Mouse (Mus musculus) myocyte (in vitro differentiated cells): ENCODE data around the gene Klk7. TPM values are rescaled to one million over a fixed set of nuclear protein-coding genes. Genes with fewer than 3 reads are reported as not detected.

Experiments used
- H3K27me3 ChIP-seq: one replicate; pipeline ENCODE4 v1.6.1; 2011; ENCODE audit not compliant: control insufficient read depth, insufficient read depth, insufficient read length
- H3K36me3 ChIP-seq: one replicate; pipeline ENCODE4 v1.6.1; 2011; ENCODE audit not compliant: control insufficient read depth, insufficient read depth
- H3K4me2 ChIP-seq: one replicate; pipeline ENCODE4 v1.6.1; 2011; ENCODE audit warnings: low read depth, control low read depth
- H3K4me3 ChIP-seq: one replicate; pipeline ENCODE4 v1.5.1; 2011; ENCODE audit warnings: mild to moderate bottlenecking, control low read depth, moderate library complexity
- H3K79me2 ChIP-seq: one replicate; pipeline ENCODE4 v1.6.1; 2011; ENCODE audit not compliant: control insufficient read depth, insufficient read depth
- H3ac ChIP-seq: one replicate; pipeline ENCODE4 v1.6.1; 2011; ENCODE audit not compliant: control insufficient read depth, insufficient read length
- CEBPB ChIP-seq: IDR thresholded peaks from 2 replicates; pipeline ENCODE4 v1.6.1; 2011; ENCODE audit warnings: mild to moderate bottlenecking, moderate library complexity; ENCODE audit not compliant: poor library complexity, insufficient read depth, severe bottlenecking
- E2F4 ChIP-seq: IDR thresholded peaks from one replicate; pipeline ENCODE4 v1.6.1; 2011; ENCODE audit warnings: mild to moderate bottlenecking, control low read depth, moderate library complexity; ENCODE audit not compliant: insufficient read depth
- MAX ChIP-seq: IDR thresholded peaks from one replicate; pipeline ENCODE4 v1.6.1; 2011; ENCODE audit warnings: low read depth, mild to moderate bottlenecking, control low read depth
- MYOD1 ChIP-seq, 3 experiments: IDR thresholded peaks; one replicate each; pipeline ENCODE4 v1.6.1; 2011; ENCODE audit warnings: control low read depth in 2 of 3, low read depth in 2 of 3, mild to moderate bottlenecking in 2 of 3, moderate library complexity in 1 of 3; ENCODE audit not compliant: insufficient read length in 2 of 3, control insufficient read depth in 1 of 3
- MYOG ChIP-seq, 3 experiments: IDR thresholded peaks; one replicate each; pipeline ENCODE4 v1.6.1; 2011; ENCODE audit warnings: control low read depth in 2 of 3, low read depth in 2 of 3, mild to moderate bottlenecking in 2 of 3; ENCODE audit not compliant: insufficient read length in 2 of 3, control insufficient read depth in 1 of 3, insufficient read depth in 1 of 3
- POLR2A ChIP-seq: IDR thresholded peaks from one replicate; pipeline ENCODE4 v1.6.1; 2011; ENCODE audit warnings: low read depth, mild to moderate bottlenecking, control low read depth, moderate library complexity; ENCODE audit not compliant: insufficient read length
- POLR2AphosphoS2 ChIP-seq: IDR thresholded peaks from one replicate; pipeline ENCODE4 v1.6.1; 2011; ENCODE audit warnings: low read depth, control low read depth; ENCODE audit not compliant: insufficient read length
- REST ChIP-seq: IDR thresholded peaks from one replicate; pipeline ENCODE4 v1.6.1; 2011; ENCODE audit warnings: mild to moderate bottlenecking, control low read depth, moderate library complexity; ENCODE audit not compliant: insufficient read depth, insufficient read length
- SRF ChIP-seq: IDR thresholded peaks from one replicate; pipeline ENCODE4 v1.6.1; 2011; ENCODE audit warnings: low read depth; ENCODE audit not compliant: control insufficient read depth, insufficient read length
- TCF12 ChIP-seq: IDR thresholded peaks from one replicate; pipeline ENCODE4 v1.6.1; 2011; ENCODE audit warnings: mild to moderate bottlenecking, control low read depth; ENCODE audit not compliant: poor library complexity, insufficient read depth, severe bottlenecking
- TCF3 ChIP-seq: IDR thresholded peaks from one replicate; pipeline ENCODE4 v1.6.1; 2011; ENCODE audit warnings: low read depth, control low read depth; ENCODE audit not compliant: insufficient read length
- USF1 ChIP-seq: IDR thresholded peaks from one replicate; pipeline ENCODE4 v1.6.1; 2011; ENCODE audit warnings: low read depth, mild to moderate bottlenecking, control low read depth, moderate library complexity
- polyA plus RNA-seq: library from polyadenylated mRNA; unstranded; fragments of >200 nt; fragmentation: generic; extraction: Trizol; gene quantifications from one replicate; pipeline ENCODE4 v1.2.1, GENCODE M21; 2012; ENCODE audit warnings: missing spikeins

Klk7 gene
- polyA plus RNA-seq, 1 experiment = not detected

DNA sequence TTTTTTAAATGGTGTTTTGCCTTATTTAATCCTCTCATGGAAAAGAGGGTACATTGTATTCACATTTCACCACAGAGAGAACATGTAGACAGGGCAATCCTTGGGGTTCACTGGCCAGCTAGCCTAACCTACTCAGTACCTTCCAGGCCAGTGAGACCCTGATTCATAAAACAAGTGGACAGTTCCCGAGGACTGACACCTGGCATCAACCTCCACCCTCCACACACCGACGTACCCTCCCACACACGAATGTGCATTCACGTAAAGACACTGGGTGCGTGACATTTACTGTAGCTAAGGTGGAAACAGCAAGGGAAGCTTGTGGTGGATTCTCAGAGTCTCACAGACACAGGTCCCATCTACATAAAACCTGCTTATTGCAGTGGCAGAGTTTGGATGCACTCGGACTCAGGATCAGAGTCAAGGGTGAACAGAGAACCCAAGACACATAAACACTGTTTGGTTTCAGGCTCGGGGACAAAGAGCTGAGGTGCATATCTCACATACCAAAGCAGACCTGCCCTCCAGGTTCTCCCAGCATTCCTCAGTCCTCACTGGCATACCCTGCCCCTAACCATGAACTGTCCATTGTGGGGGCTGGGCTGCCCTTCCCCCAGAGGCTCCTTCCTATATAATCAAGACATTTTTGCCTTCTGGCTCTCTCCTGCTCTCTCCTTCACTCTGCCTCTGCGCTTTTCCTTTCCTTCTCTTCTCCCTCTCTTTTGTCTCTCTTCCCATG, 43.7 kb downstream of the Klk7 start:
- Histone ChIP-seq H3K27me3 (no peaks in the 10 kb centered on the region), H3ac (no peak overlapping the region), H3K4me3 (no peak overlapping the region), H3K36me3 (no peaks in the 10 kb centered on the region), H3K4me2 (no peak overlapping the region), H3K79me2 (no peaks in the 10 kb centered on the region)
- TF ChIP-seq MYOG (IDR thresholded peaks at IDR 0.05; ENCODE audit: control insufficient read depth in 1 of 3, insufficient read depth in 1 of 3, insufficient read length in 2 of 3, low read depth in 2 of 3) (no peak), TCF3 (no peak), POLR2A (no peak)

- H3K4me3 ChIP-seq = no peak overlapping the region
- no peaks in the 10 kb centered on the region for H3K27me3 ChIP-seq
- H3K36me3 ChIP-seq = no peaks in the 10 kb centered on the region
- no peak overlapping the region for H3K4me2 ChIP-seq
- TF ChIP-seq MYOD1 (IDR thresholded peaks at IDR 0.05; ENCODE audit: control insufficient read depth in 1 of 3, insufficient read length in 2 of 3, low read depth in 2 of 3) (no peak), TCF12 (no peak), POLR2A (no peak), USF1 (no peak), POLR2AphosphoS2 (no peak), MAX (no peak), TCF3 (no peak), CEBPB (no peak), REST (no peak), MYOG (IDR thresholded peaks at IDR 0.05; ENCODE audit: control insufficient read depth in 1 of 3, insufficient read depth in 1 of 3, insufficient read length in 2 of 3, low read depth in 2 of 3) (no peak), E2F4 (no peak), SRF (no peak)
- H3ac ChIP-seq = no peak overlapping the region
- no peaks in the 10 kb centered on the region for H3K79me2 ChIP-seq
These were observed 44.6 kb downstream of the Klk7 start for GRCm38 (mm10) chr7:43855709-43856108.

- Histone ChIP-seq H3K79me2 (no peaks in the 10 kb centered on the region), H3K27me3 (no peaks in the 10 kb centered on the region), H3ac (no peak overlapping the region), H3K4me2 (no peak overlapping the region), H3K4me3 (no peak overlapping the region), H3K36me3 (no peaks in the 10 kb centered on the region)
- TF ChIP-seq CEBPB (no peak), MYOD1 (IDR thresholded peaks at IDR 0.05; ENCODE audit: control insufficient read depth in 1 of 3, insufficient read length in 2 of 3, low read depth in 2 of 3) (no peak), POLR2A (no peak), TCF12 (no peak), MAX (no peak), TCF3 (no peak), POLR2AphosphoS2 (no peak), USF1 (no peak), REST (no peak), E2F4 (no peak)
These were observed 45.2 kb downstream of the Klk7 start for GRCm38 (mm10) chr7:43856307-43856706.

DNA sequence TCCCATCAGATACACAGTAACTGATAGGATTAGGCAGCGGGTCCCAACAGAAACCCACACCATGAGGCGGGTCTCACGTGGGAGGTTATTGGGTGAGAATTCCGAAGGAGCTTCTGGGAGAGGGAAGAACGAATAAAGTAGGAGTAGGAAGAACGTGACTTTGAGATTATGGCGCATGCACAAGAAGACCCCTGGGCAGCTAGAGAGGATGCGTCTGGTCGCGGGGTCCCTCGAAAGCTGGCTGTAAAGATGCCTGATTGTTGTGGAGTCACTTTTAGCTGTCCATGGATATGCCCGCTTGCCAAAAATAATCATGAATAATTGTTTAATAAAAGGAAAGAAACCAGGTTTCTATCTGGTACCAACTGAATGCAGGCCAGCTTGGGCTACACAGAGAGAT, 46.4 kb downstream of the Klk7 start:
- Histone ChIP-seq H3K4me2 (no peak overlapping the region), H3K36me3 (no peaks in the 10 kb centered on the region), H3ac (no peak overlapping the region), H3K4me3 (no peak overlapping the region), H3K79me2 (no peaks in the 10 kb centered on the region), H3K27me3 (no peaks in the 10 kb centered on the region)
- TF ChIP-seq CEBPB (no peak), TCF3 (no peak), SRF (no peak)

DNA sequence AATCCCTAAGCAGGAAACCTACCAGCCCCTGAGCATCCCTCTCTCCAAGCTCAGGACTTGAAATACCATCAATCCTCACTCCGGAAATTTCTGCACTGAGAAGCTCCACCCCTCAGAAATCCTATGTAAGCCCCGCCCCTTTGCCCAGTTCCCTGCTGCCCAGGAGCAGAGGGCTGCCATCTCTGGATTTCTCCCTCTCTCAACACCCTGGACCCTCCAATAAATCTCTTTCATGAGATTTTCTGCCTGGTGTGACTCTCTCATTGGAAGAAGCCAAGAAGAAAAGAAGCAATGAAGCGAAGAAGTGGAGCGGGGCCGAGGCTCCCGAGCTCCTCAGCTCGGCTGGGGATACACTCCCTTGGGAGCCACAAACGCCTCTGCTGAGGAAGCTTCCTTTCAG, 49.3 kb downstream of the Klk7 start:
- no peak overlapping the region for H3K4me3 ChIP-seq
- TF ChIP-seq MYOG (IDR thresholded peaks at IDR 0.05; ENCODE audit: control insufficient read depth in 1 of 3, insufficient read depth in 1 of 3, insufficient read length in 2 of 3, low read depth in 2 of 3) = no peak
- no peak for TF ChIP-seq E2F4
- TF ChIP-seq TCF3 = no peak
- H3K36me3 ChIP-seq = no peaks in the 10 kb centered on the region
- H3K27me3 ChIP-seq = no peaks in the 10 kb centered on the region
- H3K79me2 ChIP-seq = no peaks in the 10 kb centered on the region
- no peak overlapping the region for H3K4me2 ChIP-seq
- no peak overlapping the region for H3ac ChIP-seq

Other genes with a start within 250 kb of the Klk7 start
- gene Zfp658, start 249.0 kb upstream of the Klk7 start, polyA plus RNA-seq = 0.72 TPM
- 2.8 TPM for gene Zfp719, start 231.7 kb upstream of the Klk7 start, polyA plus RNA-seq
- not detected for gene Zfp819, start 204.1 kb upstream of the Klk7 start, polyA plus RNA-seq
- gene Ceacam18, start 176.6 kb upstream of the Klk7 start, polyA plus RNA-seq = not detected
- not detected for gene Siglece, start 151.1 kb upstream of the Klk7 start, polyA plus RNA-seq
- 9.9 TPM for gene Ctu1, start 139.3 kb upstream of the Klk7 start, polyA plus RNA-seq
- not detected for gene Klk14, start 120.9 kb upstream of the Klk7 start, polyA plus RNA-seq
- not detected for gene Klk13, start 98.7 kb upstream of the Klk7 start, polyA plus RNA-seq
- gene Klk12, start 42.4 kb upstream of the Klk7 start, polyA plus RNA-seq = 0.05 TPM
- gene Klk11, start 36.7 kb upstream of the Klk7 start, polyA plus RNA-seq = 0.56 TPM
- 1.1 TPM for gene Klk10, start 30.3 kb upstream of the Klk7 start, polyA plus RNA-seq
- gene Klk9, start 19.4 kb upstream of the Klk7 start, polyA plus RNA-seq = not detected
- not detected for gene Klk8, start 13.7 kb upstream of the Klk7 start, polyA plus RNA-seq
- gene Klk6, start 13.2 kb downstream of the Klk7 start, polyA plus RNA-seq = not detected
- gene Klk5, start 30.7 kb downstream of the Klk7 start, polyA plus RNA-seq = not detected
- 0.22 TPM for gene Klk4, start 69.9 kb downstream of the Klk7 start, polyA plus RNA-seq
- gene Klk15, start 122.4 kb downstream of the Klk7 start, polyA plus RNA-seq = not detected
- not detected for gene Klk1b8, start 139.4 kb downstream of the Klk7 start, polyA plus RNA-seq
- not detected for gene Klk1b1, start 155.5 kb downstream of the Klk7 start, polyA plus RNA-seq
- not detected for gene Klk1b9, start 164.8 kb downstream of the Klk7 start, polyA plus RNA-seq
- gene Klk1b11, start 184.6 kb downstream of the Klk7 start, polyA plus RNA-seq = not detected
- 0.32 TPM for gene Klk1b26, start 200.9 kb downstream of the Klk7 start, polyA plus RNA-seq
- 0.11 TPM for gene Klk1b27, start 241.0 kb downstream of the Klk7 start, polyA plus RNA-seq